Mouse (Mus musculus): ENCODE results near the gene Slc44a1.

GRCm38 (mm10) chr4:53437110-53437755 lies 3.0 kb upstream of the Slc44a1 start:
- TF ChIP-seq POLR2A (IDR thresholded peaks at IDR 0.05; ENCODE audit: extremely low read depth, insufficient read depth, low read length) (no peak), CTCF (IDR thresholded peaks at IDR 0.05; ENCODE audit: extremely low read depth, insufficient read depth, low read length) (no peak)
